Mouse (Mus musculus) urinary bladder, postnatal 36 days (tissue): ENCODE measurements around the gene Nckap5l.
A peak's percentile ranks its signal among the peaks of the same experiment; 100 is the strongest.

Experiments used
- DNase-seq, 2 experiments: peaks; one replicate each; pipeline ENCODE4 v3.0.0; 2022; ENCODE audit warnings: low spot score in 2 of 2, mixed read lengths in 1 of 2

Nckap5l gene

DNA sequence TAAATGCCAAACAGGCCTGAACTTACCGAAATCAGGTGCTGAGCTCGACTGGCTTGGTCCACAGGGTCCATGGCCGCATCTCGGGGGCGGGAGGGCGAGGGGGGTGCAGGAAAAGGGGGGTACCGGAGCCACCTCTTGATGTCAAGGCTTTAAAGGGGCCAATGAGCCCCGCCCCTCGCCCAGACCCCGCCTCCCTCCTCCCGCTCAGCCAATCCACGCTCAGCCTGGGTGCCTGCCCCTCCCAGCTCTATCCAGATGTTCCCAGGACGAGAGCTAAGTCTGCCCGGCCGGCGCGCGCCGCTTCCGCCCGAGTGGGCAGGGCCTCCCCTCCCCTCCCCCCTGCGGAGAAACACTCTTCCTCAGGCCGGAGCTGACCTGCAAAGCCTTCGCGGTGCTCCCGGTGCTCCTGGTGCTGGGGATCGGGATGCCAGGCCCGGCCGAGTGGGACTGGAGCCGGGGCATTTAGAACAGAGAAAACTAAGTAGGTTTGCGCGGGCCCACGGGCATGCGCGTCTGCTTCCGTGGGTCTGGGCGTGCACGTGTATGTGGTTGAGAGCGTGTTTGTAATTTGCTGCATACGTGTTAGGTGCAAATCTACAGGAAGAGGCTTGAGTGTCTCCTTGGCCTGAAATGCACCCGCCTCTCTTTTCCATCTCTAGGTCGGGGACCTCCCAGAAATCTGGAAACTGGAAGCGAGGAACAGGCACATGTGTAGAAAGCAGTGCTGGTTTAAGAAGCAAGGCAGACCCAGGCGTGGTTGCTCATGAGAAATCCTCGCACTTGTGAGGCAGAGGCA lies at the start of gene Nckap5l:
Gene Nckap5l, minus strand, starts transcription at position 143 of the 796 bp plus-strand sequence.
- DNase-seq, result peak; percentile 81 to 91

DNA sequence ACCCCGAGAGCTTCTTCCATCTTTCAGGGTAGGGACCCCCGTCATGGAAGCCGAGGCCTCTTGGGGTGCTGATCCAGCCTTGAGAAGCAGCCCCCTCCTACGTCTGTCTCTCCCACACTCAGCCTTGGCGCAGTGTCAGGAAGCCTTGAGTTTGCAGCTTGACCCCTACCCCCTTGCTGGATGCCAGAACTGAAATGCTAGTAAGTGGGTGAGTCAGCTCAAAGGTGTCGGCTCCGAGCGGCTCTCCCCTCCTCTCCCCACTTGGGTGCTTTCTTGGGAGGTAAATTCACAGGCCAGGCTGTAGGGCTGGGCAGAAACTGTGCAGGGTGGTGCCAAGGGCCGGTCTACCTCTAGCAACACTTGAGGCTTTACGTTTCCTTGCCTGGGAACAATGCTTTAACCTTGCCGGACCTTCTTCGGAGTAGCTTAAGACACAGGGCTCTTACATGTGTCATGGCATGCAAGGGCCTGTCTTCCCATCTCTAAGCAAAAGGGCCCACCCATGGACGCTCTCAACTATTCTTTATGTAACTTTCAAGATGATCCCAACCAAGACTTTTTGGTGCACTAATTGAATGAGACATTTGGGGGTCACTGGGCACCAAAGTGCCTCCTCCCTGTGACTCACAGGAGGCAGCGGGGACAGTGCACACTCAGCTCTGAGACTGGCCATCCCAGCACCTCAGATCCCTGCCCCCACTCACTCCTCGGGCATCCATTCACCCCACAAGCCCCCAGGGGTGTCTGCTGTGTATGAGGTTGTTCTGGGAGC lies 48.0 kb upstream of the Nckap5l start:
- DNase-seq, result no peak

DNA sequence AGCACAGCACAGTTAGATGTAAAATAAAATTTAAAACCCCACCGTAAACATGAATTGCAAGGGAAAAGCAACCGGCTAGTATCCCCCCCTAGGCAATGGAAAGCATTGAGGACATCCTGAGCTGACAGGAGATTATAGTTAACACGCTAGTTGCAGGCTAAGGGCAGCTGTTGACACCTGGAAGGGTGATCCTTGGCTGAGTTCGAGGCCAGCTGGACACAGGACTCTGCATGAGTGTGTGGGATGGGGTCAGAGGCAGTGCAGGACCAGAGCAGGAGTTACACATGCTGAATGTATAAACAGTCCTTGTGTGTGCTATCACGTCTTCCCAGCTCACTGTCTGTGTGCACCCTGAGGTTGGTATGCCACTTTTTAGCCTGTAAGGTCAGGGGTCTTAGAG lies 45.7 kb upstream of the Nckap5l start:
- no peak for DNase-seq

DNA sequence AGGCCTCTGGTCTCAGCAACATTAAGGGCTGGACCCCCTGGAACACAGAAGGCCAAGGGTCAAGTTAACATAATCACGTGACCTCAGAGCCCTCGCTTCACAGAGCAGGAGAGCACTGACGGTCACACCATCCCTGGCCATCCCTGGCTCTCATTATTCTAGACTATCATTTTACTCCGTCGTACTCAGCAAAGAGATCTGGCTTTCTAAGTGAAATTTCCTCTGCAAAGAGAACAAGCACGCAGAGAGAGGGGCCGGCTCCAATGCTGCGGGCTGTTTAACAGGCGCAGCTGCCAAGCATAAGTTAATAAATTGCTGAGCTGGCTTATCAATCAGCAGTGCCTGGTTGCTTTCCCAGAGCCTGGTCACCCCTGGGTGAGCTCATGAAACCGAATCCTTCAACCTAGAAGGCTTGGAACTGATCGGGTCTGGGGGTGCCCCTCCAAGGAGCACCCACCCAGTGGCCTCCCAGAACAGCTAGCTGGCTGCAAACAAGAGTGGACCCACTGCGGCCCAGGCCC lies 44.8 kb upstream of the Nckap5l start:
- DNase-seq, result no peak

DNA sequence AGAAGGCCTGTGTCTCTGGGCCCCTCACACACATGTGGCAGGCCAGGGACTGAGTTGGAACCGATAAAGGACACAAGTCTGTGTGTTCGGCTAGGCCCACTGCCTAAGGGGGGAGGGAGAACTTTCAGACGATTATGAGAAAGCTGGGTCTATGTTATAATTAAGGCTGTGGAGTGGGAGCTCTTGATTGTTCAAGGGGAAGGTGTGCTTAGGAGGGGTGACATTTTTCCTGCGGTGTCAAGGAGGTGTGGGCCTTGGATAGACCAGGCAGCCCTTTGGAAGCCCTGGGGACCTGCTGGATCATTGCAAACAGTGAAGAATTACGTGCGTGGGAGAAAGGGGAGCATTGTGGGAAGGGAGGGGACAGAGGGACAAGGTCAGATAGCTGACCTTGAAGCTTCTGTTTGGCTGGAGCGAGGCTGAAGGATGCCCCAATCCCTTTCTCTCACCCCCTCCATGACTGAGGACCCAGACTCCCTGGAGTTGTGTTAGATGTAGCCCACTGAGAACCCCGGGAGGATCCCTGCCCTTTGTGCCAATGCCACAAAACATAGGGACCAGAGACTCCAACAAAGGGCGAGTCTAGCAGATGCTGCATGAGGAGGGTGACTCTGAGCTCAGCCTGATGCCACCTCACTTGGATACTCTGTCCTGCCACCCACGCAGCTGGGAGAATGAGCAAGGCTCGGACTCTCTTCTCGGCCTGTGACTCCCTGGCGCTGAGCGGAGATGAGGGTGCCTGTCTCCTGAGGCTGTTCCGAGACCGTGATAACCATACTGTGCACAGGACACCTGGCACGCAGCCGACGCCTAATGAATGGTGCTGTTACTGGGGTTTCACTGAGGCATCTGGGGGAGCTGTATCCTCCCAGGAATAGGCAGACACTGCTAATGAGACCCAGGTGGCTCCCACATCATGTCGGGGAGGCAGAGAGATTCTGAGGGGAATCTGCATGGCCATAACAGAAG lies 44.0 kb upstream of the Nckap5l start:
- no peak for DNase-seq

DNA sequence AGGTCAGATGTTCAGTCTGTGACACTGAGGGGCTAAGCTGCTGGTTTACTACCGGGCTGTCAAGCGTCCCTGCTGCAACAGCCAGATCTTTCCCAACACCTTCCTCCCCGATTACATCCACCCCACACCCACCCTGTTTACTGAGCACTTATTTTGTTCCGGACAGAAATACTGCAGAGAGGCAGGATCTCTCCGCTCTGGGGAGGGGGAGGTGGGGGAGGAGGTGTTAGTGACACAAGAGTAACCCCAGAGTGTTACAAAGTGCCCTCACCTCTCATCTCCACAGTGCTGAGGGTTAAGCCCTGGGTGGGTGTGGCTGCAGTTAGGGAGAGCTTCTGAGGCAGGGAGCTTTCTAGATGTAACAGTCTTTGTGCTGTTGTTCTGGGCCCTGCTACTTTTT lies 42.8 kb upstream of the Nckap5l start:
- no peak for DNase-seq

DNA sequence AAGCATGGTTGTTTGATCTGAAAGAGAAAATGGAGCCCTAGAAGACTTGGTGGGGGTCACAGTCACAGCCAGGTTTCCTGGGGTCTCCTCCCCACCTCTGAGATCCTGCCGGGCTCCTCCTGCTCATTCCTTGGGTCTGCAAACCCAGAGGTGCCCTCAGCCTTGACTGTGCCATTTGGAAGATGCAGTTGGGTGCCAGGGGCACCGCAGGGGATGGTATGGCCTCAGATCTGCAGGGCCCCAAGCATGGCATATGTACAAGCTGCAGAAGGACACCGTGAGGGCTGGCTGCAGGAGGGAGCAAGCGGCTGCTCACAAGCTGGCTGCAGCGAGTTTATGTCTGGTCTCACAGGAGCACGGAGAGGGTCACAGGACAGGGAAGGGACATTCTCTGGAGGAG lies 42.2 kb upstream of the Nckap5l start:
- DNase-seq, result no peak

DNA sequence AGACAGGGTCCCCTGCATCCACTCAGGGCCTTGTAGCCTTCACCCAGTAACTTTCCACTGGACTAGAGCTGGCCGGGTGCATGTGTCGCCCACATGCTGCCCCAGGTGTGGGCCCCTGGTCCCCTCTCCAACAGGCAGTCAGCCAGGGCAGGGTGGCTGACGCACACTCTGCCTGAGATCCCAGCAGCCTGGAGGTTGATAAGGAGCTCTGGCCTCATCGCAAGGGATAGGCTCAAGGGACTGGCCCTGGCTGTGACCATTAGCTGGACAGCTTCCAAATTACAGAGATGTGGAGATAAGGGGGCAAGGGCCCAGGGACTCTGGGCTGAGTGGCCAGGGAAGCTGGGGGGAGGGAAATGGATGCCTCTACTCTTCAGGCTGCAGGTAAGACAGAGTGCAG lies 41.2 kb upstream of the Nckap5l start:
- DNase-seq, result peak; percentile 33 to 44

DNA sequence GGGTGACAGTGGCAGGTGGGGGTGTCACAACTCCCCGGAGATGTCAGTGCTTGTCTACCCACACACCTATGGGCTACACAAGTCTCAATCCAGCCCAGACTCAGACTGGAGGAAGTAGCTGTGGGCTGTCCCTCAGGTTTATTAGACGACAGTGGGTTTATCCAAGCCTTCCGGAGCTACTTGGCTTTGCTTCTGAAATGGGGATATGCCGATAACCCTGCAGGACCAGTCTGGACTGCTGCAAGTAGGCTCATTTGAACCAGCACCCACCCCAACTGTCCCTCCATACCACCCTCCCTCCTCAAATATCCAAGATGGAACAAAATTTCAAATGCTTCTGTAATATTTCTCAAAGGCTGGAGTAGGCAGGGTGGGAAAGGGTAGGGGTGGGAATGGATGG lies 40.8 kb upstream of the Nckap5l start:
- no peak for DNase-seq

DNA sequence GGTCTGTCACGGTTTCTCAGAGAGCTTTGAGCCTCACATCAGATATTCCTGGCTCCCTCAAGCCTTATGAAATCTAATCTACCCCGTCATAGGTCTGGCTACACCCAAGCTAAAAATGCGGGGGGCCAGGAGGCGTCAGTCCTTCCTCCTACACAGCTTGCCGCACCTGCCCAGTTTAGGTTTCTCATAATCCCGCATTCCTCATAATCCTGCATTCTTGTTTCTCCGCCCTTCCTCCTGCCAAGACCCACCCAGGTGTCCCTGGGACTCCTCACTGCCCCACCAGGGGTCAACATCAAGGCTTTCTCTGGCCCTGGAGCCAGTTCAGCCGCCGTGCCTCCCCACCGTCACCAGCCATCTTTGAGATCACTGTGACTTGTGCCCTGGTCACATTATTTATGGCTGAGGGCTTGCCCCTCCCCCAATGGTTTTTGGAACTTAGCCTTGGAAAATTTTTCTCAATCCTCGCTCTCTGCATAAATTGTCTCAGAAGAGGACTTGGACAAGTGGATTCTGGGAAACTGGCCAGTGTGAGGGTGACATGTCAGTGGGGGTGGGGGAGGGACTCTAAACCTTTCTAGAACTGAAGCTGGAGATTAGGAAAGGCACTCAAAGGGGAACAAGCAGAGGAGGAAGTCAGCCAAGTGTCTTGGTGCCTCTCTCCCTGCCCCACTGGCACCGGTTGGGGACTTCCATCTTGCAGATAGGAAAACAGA lies 40.1 kb upstream of the Nckap5l start:
- peak in 1 of 2 experiments; percentile 61 for DNase-seq

DNA sequence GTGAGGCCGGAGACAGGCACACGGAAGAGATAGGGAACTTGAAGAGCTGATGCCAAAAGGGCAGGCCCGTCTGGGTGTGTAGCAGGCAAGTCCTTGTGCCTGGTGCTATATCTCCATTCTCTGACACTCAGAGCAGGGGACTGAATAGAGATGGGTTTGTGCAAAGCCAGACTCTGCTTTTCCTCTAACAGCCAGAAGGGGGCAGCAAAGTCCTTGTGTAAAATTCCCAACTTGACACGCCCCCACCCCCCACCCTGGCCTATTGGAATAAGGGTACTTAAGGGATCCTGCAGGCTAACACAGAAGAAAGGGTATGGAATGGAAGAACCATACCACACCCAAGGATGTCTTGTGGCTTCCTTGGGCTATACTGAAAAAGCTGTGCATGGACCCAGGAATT lies 39.5 kb upstream of the Nckap5l start:
- DNase-seq, result peak in 1 of 2 experiments; percentile 23

DNA sequence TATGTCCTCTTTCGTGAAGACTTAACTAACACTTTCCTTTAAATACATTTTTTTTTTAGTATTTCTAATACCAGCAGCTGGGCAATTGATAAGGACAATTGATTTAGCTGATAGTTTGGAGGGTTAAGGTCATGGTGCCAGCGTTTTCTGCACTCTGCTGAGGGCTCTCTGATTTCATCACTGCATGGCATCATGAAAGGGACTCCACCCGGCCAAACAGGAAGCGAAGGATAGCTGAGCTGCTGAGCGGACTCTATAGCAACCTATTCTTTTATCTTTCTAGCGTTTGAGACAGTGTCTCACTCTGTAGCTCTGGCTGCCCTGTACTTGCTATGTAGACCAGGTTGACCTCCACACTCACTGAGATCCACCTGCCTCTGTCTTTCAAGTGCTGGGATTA lies 27.2 kb upstream of the Nckap5l start:
- DNase-seq, result no peak

DNA sequence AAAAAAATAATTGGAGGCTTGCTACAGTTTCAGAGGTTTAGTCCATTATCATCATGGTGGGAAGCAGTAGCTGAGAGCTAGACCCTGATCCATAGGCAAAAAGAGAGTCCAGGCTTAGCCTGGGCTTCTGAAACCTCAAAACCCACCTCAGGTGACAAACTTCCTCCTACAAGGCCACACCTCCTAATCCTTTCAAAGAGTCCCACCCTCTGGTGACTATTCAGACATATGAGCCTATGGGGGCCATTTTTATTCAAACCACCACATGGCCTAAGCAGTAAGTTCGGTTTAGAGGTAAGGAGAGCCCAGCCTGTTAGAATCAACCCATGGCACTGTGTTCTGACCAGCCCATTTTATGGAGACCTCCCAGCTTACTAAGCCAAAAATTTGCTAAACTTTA lies 18.3 kb upstream of the Nckap5l start:
- no peak for DNase-seq

DNA sequence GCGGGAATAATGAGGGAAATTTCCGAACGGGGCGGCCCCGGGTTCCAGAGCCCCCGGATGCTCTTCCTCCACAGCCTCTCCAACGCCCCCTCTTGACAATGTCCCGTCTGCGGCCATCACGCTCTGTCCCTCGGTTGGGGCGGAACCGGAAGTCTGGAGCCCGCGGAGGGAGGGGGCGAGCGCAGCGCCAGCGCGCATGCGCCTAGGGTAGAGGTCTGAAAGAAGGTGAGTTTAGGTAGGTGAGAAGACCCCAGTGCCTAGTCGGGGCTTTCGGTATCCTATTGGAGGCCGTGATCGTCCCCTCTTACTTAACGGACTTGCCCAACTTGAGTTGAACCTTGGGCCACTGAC lies 17.0 kb upstream of the Nckap5l start, which contains the start of gene Bcdin3d:
Gene Bcdin3d, minus strand, starts transcription at position 155 of the 351 bp plus-strand sequence.
- peak; percentile 79 to 85 for DNase-seq

DNA sequence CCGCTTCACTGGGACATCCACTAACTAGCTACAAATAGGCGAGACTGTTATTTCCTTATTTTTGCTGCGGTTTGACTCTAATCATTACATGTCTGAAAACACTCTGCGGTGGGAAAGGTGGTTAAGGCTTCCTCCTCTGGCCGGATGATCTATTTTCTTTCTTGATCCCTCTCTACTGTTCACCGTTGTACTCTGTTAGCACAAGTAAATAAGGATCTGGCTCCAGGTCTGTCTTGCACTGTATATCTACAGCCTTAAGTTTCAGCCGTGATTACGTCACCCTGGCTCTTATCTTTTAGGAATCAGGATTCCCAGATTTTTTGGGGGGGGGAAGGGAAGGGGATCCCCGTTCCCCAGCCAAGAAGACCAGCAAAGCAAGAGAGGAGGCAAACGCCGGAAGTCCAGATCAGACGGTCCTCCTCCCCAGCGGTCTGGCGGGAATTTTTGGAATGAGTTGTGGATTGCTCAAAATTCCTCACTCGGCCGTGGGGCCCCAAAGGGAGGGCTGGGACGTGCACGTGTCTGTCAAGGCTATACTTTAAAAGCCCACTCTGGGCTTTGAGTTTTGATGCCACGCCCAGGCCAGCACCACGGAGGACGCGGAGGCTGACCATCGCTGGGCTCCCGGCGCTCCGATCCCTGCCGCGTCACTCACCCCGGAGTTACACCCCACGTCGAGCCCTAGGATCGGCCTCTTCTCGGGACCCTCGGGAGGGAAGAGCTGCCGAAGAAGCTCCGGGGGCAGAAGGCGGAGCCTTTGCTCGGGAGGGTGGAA lies 16.4 kb upstream of the Nckap5l start:
- DNase-seq, result peak in 1 of 2 experiments; percentile 57

DNA sequence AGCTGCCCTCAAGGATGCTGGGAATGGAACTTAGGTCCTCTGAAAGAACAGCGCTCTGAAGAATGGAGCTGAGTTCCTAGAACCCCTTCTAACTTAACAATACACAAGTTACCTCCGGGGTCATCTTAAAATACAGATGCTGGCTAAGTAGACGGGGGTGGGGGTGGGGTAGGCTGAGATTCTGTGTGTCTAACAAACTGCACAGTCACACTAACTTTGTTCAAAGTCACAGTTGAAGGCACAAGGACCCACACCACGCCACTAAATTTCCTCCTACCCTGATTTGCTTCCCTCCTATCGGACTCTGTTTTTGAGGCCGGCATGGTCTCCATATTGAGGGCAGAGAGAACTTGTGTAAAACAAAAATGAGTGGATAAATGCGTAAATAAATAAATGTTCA lies 15.4 kb upstream of the Nckap5l start:
- DNase-seq, result no peak

DNA sequence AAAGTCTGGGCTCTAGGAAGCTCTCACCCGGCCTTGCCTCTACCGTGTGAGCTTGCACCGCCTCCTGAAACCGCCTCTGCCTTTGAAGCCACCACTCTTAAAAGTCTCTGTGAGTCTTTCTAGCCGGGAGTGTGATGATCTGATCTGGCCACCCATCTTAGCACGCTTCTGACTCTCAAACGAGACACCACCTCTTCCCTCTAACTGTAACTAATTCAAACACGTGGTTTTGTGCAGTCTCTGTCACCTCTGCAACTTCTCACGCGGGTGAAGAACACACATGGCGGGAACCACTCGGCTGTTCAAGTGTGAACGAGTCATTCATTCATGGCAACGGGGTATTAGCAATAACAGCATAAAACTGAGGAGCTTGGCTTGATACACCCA lies 14.1 kb upstream of the Nckap5l start:
- DNase-seq, result no peak

DNA sequence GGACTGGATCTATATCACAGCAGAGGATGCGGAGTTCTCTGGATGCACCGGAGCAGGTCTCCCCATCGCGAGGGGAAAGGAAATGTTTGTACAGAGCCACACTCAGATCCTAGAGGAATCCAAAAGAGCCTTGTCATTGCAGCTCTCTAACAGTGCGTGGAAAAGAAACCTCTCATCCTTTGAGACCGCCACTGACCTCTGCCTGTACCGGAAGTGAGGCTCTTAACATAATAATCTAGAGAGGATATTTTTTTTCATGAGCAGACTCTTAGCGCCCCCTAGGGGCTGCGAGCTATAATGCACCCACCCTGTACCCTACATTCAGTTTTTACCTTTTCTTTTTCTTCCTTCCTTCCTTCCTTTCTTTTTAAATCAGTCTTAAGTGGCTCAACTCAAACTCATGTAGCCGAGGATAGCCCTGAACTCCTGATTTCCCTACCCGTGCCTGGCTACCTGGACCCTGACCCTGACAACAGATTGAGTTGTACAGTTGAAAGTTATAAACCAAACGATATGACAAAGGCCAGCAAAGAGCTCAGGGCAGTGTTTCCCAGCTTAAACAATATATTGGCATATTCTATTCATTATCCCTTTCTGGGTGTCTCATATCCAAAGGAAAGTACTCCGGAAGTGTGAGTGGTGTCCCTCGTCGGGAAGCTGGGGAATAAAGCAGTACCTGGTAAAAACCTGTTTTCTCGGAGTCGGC lies 13.6 kb upstream of the Nckap5l start:
- DNase-seq, result peak in 1 of 2 experiments; percentile 40

DNA sequence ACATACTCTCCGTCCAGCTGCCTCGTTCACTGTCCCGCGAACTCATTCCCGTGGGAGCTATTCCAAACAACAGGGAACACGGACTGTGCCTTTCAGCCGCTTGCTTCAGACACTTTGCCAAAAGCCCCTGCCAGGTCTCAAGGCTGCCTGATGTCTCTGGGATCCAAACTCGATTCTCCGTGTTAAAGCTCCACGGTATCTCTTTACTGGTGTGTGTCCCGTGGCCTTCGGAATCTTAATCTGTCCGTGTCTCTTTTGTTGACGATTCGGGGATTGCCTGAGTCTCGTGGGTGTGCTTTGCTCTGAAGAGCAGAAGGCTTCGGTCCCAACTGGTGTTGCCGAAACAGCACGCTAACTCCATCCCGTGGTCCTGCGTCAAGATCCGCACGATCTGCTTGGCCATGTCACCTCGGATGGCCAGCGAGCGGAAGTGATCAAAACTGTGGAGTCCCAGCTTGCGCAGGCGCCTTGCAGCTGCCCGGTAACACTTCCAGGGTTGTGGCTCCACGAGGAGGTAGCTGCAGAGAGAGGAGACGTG lies 12.7 kb upstream of the Nckap5l start:
- DNase-seq, result peak in 1 of 2 experiments; percentile 26
